Mouse (Mus musculus) liver, postnatal 0 days (tissue): ENCODE measurements at regions not wholly inside any gene's neighbourhood (a gene's known extent, or its start where the extent isn't known, plus 50 kb on each side); places are given as distances from the start of the nearest gene placed in this dataset.

ENCODE experiments used
- CTCF ChIP-seq: sonication (generic); IDR thresholded peaks from 2 replicates; pipeline ENCODE4 v1.5.1; 2016; ENCODE audit warnings: antibody characterized with exemption, low read depth
- EP300 ChIP-seq: IDR thresholded peaks from 2 replicates; pipeline ENCODE4 v1.6.1; 2016; ENCODE audit warnings: antibody characterized with exemption, low read depth, mild to moderate bottlenecking

DNA sequence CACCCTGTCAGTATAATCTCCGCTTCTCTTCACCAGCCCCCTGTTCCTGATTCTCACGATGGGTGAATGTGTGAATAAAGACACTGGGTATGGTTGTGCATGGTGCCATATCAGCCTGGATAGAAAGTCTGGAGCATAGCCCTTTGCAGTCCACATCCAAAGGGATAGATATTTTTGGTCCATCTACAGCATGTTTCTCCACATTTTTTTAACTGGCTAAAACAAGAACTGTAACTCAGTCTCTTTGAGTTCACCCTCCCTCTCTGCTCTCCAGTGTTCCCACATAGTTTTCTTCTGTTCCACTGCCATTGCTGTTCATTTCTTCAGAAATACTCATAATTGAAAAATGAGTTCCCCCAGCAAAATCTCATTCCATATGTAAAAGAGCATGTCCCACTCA lies 358.4 kb downstream of the Gm43517 start:
- TF ChIP-seq EP300: no peak
- no peak for TF ChIP-seq CTCF
